Comparison of ENCODE assay signal across 9 mouse cellular contexts in the genomic region with DNA sequence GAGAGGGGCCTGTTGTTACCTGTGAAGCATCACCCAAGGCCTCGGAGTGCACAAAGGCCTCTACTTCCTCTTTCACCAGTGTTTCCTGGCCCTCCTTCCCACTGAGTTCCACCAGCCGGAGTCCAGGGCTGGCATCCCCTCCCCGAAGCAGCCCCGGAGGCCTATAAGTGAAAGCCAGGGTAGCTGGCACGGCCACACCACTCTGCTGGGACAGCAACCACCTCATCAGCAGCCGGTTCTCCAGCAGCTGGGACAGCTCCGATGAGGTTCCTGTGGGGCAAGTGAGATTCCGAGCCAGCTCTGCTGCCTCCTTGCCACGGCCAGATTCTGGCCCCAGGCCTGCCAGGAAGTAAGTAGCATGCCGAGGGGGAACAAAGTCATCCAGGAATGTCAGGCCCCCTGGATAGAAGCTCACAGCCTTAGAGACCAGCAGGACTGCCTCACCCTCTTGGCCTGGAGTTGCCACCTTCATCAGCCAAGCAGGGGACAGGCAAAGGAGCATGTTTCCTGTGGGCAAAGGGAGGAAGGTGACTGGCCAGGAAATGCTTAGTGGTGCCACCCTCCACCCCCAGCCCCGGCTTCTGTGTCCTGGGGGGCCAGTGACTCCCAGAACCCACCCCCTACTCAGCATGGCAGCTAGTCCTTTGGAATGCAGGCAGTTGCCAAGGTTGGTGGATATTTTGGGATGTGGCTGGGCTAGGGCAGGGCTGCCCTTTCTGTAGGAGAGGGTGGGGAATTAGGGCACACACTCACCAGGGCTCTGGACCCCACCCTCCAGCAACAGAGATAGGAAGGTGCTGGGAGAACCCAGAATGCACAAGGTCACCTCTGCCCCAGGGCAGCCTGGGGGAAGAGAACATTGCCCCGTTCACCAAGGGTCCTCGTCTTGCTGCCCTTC. TPM values are rescaled to one million over a fixed set of nuclear protein-coding genes. Genes with fewer than 3 reads are reported as not detected.
DNase-seq lines count a peak whose midpoint lies in the region; ATAC-seq lines count a peak whose summit lies in the region.
"Had no signal": no experiment of that assay in that cellular context is flagged by ENCODE, and none has a peak within 500 bp of the region (broad histone marks: within the 10 kb centered on the region; RNA-seq: fewer than 3 reads in every experiment).

No protein-coding gene starts in this region.

- no peaks in the 10 kb centered on the region for H3K9me3 ChIP-seq in lung, embryonic 15.5 days
- no peaks in the 10 kb centered on the region for H3K9me3 ChIP-seq in heart, embryonic 11.5 days (replicated peaks; ENCODE audit: control insufficient read depth, low read length)
- H3K9me3 ChIP-seq: hindbrain, embryonic 15.5 days had no signal

- H3K27me3 ChIP-seq in lung, embryonic 15.5 days: no peaks in the 10 kb centered on the region
- no peaks in the 10 kb centered on the region for H3K27me3 ChIP-seq in heart, embryonic 11.5 days (ENCODE audit: control insufficient read depth, insufficient read depth, low read length)
- H3K27me3 ChIP-seq: hindbrain, embryonic 15.5 days had no signal

- ATAC-seq in lung, embryonic 15.5 days (ENCODE audit: borderline replicate concordance, extremely low read depth, low FRiP score, low TSS enrichment): no peak
- no peak for ATAC-seq in heart, embryonic 11.5 days (replicated peaks; ENCODE audit: insufficient number of reproducible peaks, low FRiP score, low TSS enrichment)
- ATAC-seq in monocyte, adult 5-6 weeks (replicated peaks; ENCODE audit: insufficient number of reproducible peaks, low FRiP score, low TSS enrichment, poor library complexity, severe bottlenecking): peak; percentile 9; the same call in 1 of the 2 replicates

- H3K4me2 ChIP-seq in lung, embryonic 15.5 days: no peak overlapping the region
- H3K4me2 ChIP-seq in heart, embryonic 11.5 days: no peak overlapping the region
- H3K4me2 ChIP-seq: hindbrain, embryonic 15.5 days had no signal

- peak; percentile 49 for DNase-seq in cerebellum, adult 11-12 months
- DNase-seq in cerebellum, adult 18-20 months: no peak
- DNase-seq in lung, adult 18-20 months: no peak
- DNase-seq in frontal cortex, postnatal 36 days (ENCODE audit: low spot score in 2 of 2): no peak
- no peak for DNase-seq in testis, postnatal 10 days (ENCODE audit: low spot score)

- no peak overlapping the region for H3K9ac ChIP-seq in lung, embryonic 15.5 days
- peak overlapping the region; percentile 34; the same call in 1 of the 2 replicates for H3K9ac ChIP-seq in heart, embryonic 11.5 days (ENCODE audit: low read depth, low read length)
- H3K9ac ChIP-seq: hindbrain, embryonic 15.5 days had no signal

- no peak overlapping the region for H3K4me3 ChIP-seq in lung, embryonic 15.5 days
- no peak overlapping the region for H3K4me3 ChIP-seq in heart, embryonic 11.5 days (ENCODE audit: low read depth, low read length)
- H3K4me3 ChIP-seq: hindbrain, embryonic 15.5 days had no signal

- 35% methylated on average over 13 of the region's 13 CpGs for WGBS in lung, embryonic 15.5 days
- 60% methylated on average over 13 of the region's 13 CpGs for WGBS in heart, embryonic 11.5 days (ENCODE audit: insufficient replicate concordance)

- H3K4me1 ChIP-seq in lung, embryonic 15.5 days: peaks cover 35% of the 10 kb centered on the region
- H3K4me1 ChIP-seq in heart, embryonic 11.5 days (ENCODE audit: control insufficient read depth, insufficient read depth, low read length): peaks cover 32% of the 10 kb centered on the region

- H3K27ac ChIP-seq in lung, embryonic 15.5 days: peak overlapping the region; percentile 41
- H3K27ac ChIP-seq in heart, embryonic 11.5 days (ENCODE audit: low read depth, low read length): peak overlapping the region; percentile 22; the same call in 1 of the 2 replicates
- H3K27ac ChIP-seq: hindbrain, embryonic 15.5 days had no signal

- no peaks in the 10 kb centered on the region for H3K36me3 ChIP-seq in lung, embryonic 15.5 days
- H3K36me3 ChIP-seq in heart, embryonic 11.5 days (ENCODE audit: control insufficient read depth, insufficient read depth, low read length): no peaks in the 10 kb centered on the region
- H3K36me3 ChIP-seq: hindbrain, embryonic 15.5 days had no signal

RNA-seq across cellular contexts. Expression of a gene that starts 3.6 kb away (rescaled TPM):
- polyA plus RNA-seq in lung, embryonic 15.5 days (2015; fragmentation: Nextera tagmentation; extraction: Ambion mirVana): 2.4 and 2.8 TPM in 2 replicates
- 2.1 and 2.8 TPM in 2 replicates for polyA plus RNA-seq in heart, embryonic 11.5 days (2014; fragmentation: Nextera tagmentation; extraction: Ambion mirVana)
- 14.1 to 18.7 TPM (median 14.2 TPM) in 3 replicates for total RNA-seq in monocyte, adult 5-6 weeks (2017)

RNA-seq across cellular contexts. Expression of a gene that starts 8.5 kb away (rescaled TPM):
- 45.0 and 49.4 TPM in 2 replicates for polyA plus RNA-seq in lung, embryonic 15.5 days (2015; fragmentation: Nextera tagmentation; extraction: Ambion mirVana)
- 34.3 and 38.1 TPM in 2 replicates for polyA plus RNA-seq in heart, embryonic 11.5 days (2014; fragmentation: Nextera tagmentation; extraction: Ambion mirVana)
- total RNA-seq in monocyte, adult 5-6 weeks (2017): 22.8 to 27.8 TPM (median 27.0 TPM) in 3 replicates

RNA-seq across cellular contexts. Expression of a gene that starts 18.2 kb away (rescaled TPM):
- polyA plus RNA-seq in lung, embryonic 15.5 days (2015; fragmentation: Nextera tagmentation; extraction: Ambion mirVana): 3.4 and 13.5 TPM in 2 replicates
- 1.3 and 1.7 TPM in 2 replicates for polyA plus RNA-seq in heart, embryonic 11.5 days (2014; fragmentation: Nextera tagmentation; extraction: Ambion mirVana)
- 133 to 326 TPM (median 178 TPM) in 3 replicates for total RNA-seq in monocyte, adult 5-6 weeks (2017)

RNA-seq across cellular contexts. Expression of a gene that starts 19.4 kb away (rescaled TPM):
- polyA plus RNA-seq in lung, embryonic 15.5 days (2015; fragmentation: Nextera tagmentation; extraction: Ambion mirVana): 2.5 and 6.7 TPM in 2 replicates
- polyA plus RNA-seq in heart, embryonic 11.5 days (2014; fragmentation: Nextera tagmentation; extraction: Ambion mirVana): 1.0 and 1.3 TPM in 2 replicates
- total RNA-seq in monocyte, adult 5-6 weeks (2017): 71.5 to 178 TPM (median 83.5 TPM) in 3 replicates

RNA-seq across cellular contexts. Expression of a gene that starts 20.2 kb away (rescaled TPM):
- 974 TPM in 2 replicates for polyA plus RNA-seq in lung, embryonic 15.5 days (2015; fragmentation: Nextera tagmentation; extraction: Ambion mirVana)
- polyA plus RNA-seq in heart, embryonic 11.5 days (2014; fragmentation: Nextera tagmentation; extraction: Ambion mirVana): 749 and 760 TPM in 2 replicates
- total RNA-seq in monocyte, adult 5-6 weeks (2017): 479 to 544 TPM (median 541 TPM) in 3 replicates
